Mouse (Mus musculus) spleen, postnatal 4 days (tissue): ENCODE results near the gene Cfap61.

Experiments used
- DNase-seq, 2 experiments: peaks; one replicate each; pipeline ENCODE4 v3.0.0; 2022; ENCODE audit warnings: low spot score in 2 of 2

Gene Cfap61

GRCm38 (mm10) chr2:146147801-146148200 lies 213.2 kb downstream of the Cfap61 start:
- no peak for DNase-seq

GRCm38 (mm10) chr2:146149206-146149974 lies 214.8 kb downstream of the Cfap61 start:
- no peak for DNase-seq

GRCm38 (mm10) chr2:146168017-146168803 lies 233.6 kb downstream of the Cfap61 start:
- DNase-seq, result peak in 1 of 2 experiments; percentile 10

GRCm38 (mm10) chr2:146169492-146169891 lies 234.9 kb downstream of the Cfap61 start:
- peak in 1 of 2 experiments; percentile 3 for DNase-seq

GRCm38 (mm10) chr2:146172106-146172505 lies 237.5 kb downstream of the Cfap61 start:
- peak in 1 of 2 experiments; percentile 3 for DNase-seq

DNA sequence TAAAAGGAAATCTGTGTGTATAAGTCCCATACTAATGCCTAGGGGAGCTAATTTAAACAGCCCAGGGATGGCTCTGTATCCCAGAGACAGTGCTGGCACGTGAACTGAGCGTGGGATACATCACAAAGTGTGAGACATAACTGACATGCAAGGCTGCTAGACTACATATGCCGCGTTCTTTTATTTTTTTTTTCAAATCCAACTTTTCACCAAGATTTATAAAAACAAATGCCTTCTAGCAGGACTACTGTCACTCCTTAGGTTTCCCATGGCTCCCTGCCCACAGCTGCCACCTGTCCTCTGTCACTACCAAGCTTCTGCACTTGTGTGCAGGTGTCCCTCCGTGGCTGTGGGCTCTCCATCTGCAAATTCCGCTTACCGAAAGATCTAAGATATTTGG lies 239.6 kb downstream of the Cfap61 start:
- peak in 1 of 2 experiments; percentile 7 for DNase-seq

GRCm38 (mm10) chr2:146178718-146179117 lies 244.1 kb downstream of the Cfap61 start:
- DNase-seq, result no peak

GRCm38 (mm10) chr2:146183830-146184793 lies 249.5 kb downstream of the Cfap61 start:
- DNase-seq, result no peak

GRCm38 (mm10) chr2:146196126-146196525 lies 261.5 kb downstream of the Cfap61 start:
- no peak for DNase-seq

- no peak for DNase-seq
Measured at GRCm38 (mm10) chr2:146197947-146198346, 263.4 kb downstream of the Cfap61 start.

- no peak for DNase-seq
Measured at GRCm38 (mm10) chr2:146210968-146211367, 276.4 kb downstream of the Cfap61 start.

DNA sequence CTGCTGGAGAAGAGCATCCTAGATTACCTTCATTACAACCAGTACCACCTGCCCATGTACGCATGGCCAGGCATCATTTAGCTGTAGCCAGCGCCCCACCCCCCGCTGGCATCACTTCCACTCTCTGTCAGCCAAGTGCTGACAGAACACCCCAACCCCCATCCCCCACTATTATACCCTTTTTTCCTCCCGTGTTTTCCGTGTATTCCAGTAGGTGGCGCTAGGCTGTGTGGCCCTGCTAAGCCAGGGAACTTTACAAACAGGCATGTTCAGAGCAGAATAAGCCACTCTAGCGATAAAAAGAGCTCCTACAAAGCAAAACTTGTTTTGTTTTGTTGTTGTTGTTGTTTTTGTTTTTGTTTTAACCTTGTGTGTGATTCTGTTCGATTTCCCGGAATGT lies 280.1 kb downstream of the Cfap61 start:
- DNase-seq, result no peak

DNA sequence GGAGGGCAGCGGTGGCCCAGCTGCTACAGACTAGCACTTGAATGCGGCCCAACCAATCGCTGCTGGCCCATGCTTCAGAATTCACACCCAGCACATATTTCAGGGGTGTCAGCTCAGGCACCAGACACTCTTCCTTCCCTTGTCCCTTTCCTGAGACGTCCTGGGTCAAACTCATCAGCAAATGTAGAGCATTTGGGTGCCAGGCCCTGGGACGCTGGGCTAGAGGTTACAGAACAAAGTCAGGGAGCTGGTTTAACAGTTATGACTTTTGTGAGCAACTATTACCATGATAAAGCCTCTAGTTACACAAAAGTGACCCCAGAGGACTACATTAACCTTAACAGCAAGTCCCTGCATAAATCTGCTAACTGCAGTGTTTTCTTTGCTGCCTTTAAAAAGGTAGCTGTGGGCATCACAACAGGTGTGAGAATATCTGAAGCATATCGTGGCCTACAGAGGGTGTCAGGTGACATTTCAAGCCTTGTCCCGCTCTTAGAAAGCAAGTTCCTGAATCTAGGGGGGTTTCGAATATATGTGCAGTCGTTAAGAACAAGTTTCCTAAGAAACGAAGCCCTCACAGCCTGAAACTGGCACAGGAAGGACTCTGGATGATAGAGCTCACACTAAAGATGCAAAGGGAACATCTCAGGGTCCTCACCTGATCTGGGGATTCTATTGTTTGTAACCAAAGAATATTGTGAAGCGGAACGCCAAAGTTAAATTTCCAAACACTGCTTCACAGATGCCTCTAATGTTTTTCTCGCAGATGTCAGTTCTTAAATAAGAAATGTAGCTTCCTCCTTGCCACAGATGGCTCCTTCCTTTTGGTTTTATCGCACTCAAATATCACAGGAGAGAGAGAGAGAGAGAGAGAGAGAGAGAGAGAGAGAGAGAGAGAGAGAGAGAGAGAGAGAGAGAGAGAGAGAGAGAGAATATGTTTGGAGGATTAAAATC lies 281.8 kb downstream of the Cfap61 start:
- DNase-seq, result no peak

DNA sequence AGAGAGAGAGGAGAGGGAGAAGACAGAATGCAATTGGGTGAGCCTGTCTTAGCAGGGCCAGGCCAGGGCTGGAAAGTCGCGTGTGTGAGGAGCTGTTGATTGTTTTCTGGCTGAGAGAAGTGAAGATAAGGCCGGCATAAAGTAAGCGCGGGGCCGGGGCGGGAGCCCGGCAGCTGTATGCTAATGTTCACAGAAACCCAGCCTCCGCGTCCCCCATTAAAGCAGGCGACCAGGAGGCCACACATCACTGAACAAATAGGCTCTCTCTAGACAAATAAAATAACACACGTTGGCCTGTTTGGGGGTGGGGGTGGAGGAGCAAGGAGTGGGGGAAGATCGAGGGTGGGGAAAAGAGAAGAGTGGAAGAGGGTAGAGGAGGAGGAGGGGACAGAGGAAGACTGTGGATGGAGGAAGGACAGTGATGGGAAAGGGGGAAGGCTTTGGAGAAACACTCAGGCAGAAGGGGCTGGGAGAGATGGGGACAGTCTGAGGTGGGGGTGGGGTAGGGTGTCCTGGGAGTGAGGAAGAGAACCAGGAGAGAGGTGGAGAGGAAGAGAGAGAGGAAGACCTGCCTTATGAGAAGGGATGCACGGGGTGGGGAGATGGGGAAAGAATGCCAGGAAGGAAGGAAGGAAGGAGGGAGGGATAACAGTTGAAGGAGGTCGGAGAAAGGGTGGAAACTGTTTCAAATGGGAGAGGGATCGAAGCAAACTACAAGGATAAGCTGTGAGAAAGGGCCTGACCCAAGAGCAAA lies 282.8 kb downstream of the Cfap61 start:
- no peak for DNase-seq

DNA sequence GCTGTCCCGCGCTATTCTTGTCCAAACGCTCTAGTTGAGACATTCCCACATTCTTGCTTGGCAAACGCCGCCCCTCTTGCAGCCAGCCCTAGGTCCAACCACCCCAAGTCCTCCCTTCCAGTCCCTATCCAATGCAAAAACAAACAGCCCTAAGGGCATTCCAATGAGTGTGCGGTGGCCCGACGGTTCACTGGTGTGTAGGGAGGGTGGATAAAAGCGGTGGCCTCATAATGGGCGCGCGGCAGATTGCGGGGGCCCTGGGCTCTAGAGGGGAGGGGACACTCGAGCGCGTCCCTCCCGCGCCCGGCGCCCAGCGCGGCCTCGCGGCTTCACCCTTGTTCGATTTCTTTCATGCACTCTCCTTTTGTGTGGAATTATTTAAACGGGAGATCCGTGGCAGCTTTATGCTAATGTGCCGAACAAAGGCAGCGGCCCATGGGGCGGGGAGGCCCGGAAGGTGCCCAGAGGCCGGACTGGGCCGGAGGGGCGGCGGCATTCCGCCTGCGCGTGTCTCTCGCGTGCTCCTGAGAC lies 283.6 kb downstream of the Cfap61 start:
- no peak for DNase-seq

DNA sequence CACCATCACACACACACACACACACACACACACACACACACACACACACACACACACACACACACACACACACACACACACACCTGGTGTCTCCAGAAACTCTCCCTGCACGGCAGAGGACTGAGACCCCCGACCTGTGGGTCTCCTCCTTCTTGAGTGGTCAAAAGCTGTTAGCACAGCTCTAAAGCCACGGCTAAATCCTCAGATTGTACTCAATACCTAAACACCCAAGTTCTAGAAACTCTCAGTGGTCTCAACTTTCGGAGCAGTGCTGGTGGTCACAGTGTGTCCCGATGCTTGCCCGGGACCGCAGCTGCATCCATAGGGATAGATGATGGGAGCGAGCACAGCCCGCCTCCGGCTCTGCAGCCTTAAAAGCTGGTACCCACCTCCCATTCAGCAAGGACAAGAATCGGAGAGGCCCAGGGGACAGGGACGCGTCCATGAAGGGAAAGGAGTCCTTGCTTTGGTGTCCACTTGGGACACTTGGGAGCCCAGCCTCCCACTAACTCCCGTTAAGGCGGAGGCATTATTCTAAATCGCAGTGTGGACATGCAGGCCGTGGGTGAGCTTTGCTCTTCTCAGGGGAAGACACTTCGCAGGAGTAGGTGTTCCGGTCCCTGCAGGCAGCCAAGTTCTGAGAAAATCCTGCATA lies 284.4 kb downstream of the Cfap61 start:
- DNase-seq, result no peak

DNA sequence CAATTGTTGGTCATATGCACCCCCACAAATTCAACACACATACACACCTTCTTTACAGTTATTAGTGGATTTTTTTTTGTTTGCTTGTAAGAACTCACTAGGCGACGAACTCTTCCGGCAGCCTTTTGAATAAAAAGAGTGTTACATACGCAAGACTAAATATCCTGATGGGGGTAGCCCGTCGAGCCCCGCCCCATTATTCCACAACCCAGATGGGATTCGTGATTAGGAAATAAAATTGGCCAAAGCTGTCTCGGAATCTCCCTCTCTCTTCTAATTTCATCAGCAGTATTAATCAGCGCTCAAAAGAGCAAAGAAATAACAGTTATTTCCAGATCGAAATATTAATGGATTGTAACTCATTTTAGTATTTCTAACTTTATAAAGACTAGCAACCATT lies 285.2 kb downstream of the Cfap61 start:
- no peak for DNase-seq

DNA sequence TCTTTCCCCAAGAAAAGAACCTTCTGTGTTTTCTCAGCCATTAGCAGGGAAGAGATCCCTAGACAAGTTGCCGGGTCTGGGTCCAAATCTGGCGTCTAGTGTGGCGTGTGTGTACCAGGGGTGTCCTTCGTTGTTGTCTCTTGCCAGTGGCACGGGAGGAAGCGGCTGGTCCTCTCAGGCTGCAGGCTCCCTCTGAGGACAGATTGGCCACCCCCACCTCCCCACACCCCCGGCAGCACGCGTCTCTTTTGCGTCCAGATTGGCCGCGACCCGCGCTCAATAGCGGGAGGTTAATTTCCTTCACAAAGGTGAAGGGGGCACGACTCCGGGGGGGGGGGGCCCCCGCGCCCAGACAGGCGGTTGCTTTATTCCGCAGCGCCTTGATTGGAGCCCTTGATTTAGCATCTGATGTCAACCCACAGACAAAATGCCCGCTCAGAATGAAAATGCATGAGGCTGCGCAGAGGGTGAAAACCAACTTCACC lies 286.0 kb downstream of the Cfap61 start:
- DNase-seq, result no peak
